Mouse (Mus musculus) thymus, postnatal 0 days (tissue): ENCODE measurements around the gene Olfr1128. TPM values are rescaled to one million over a fixed set of nuclear protein-coding genes. Genes with fewer than 3 reads are reported as not detected.
"Not testable (repeated sequence)": the region's sequence is repeated elsewhere in the genome, so short reads cannot be mapped to it uniquely, and the experiment has no call there.

Experiments
- DNase-seq: peaks from one replicate; pipeline ENCODE4 v3.0.0-alpha.2; 2015; ENCODE audit warnings: low spot score
- polyA plus RNA-seq: library from polyadenylated mRNA; unstranded; fragments of >200 nt; fragmentation: Nextera tagmentation; extraction: Ambion mirVana; gene quantifications from 2 replicates; pipeline ENCODE4 v1.2.1, GENCODE M21; 2015

The Olfr1128 gene
- not detected in 2 replicates for polyA plus RNA-seq

- no peak for DNase-seq
These were observed at the start of gene Olfr1128 for GRCm38 (mm10) chr2:87545442-87545841. Gene Olfr1128 (minus strand): TSS chr2:87545542.

- not testable (repeated sequence) for DNase-seq
These were observed 28.3 kb upstream of the Olfr1128 start, which contains the start of gene Olfr1129 for GRCm38 (mm10) chr2:87573602-87574001. Gene Olfr1129 (plus strand): TSS chr2:87573902.

- DNase-seq: no peak
These were observed 10.5 kb downstream of the Olfr1128 start for GRCm38 (mm10) chr2:87534826-87535225.

GRCm38 (mm10) chr2:87531496-87531895, 13.8 kb downstream of the Olfr1128 start, which contains the start of gene Olfr153:
Gene Olfr153 (plus strand): TSS chr2:87531796.
- no peak for DNase-seq

- DNase-seq: not testable (repeated sequence)
These were observed 19.3 kb downstream of the Olfr1128 start for GRCm38 (mm10) chr2:87525899-87526616.

GRCm38 (mm10) chr2:87520651-87521050, 24.7 kb downstream of the Olfr1128 start:
- no peak for DNase-seq

- DNase-seq: no peak
These were observed 28.8 kb downstream of the Olfr1128 start for GRCm38 (mm10) chr2:87516581-87516980.

- DNase-seq: no peak
These were observed 29.8 kb downstream of the Olfr1128 start for GRCm38 (mm10) chr2:87515457-87516060.

- DNase-seq: no peak
These were observed 30.3 kb downstream of the Olfr1128 start for GRCm38 (mm10) chr2:87515046-87515445.

- no peak for DNase-seq
These were observed 39.1 kb downstream of the Olfr1128 start, which contains the start of gene Pramel6 for GRCm38 (mm10) chr2:87506265-87506664. Gene Pramel6 (plus strand): TSS chr2:87506565.

GRCm38 (mm10) chr2:87496993-87497392, 48.3 kb downstream of the Olfr1128 start, which contains the start of gene Pramel7:
Gene Pramel7 (minus strand): TSS chr2:87497093.
- not testable (repeated sequence) for DNase-seq

Other genes starting within 250 kb of the Olfr1128 start
- gene Olfr1118, start 238.0 kb downstream of the Olfr1128 start, polyA plus RNA-seq: not detected in 2 replicates
- not detected in 2 replicates for gene Olfr1120, start 190.7 kb downstream of the Olfr1128 start, polyA plus RNA-seq
- gene Olfr1121, start 175.6 kb downstream of the Olfr1128 start, polyA plus RNA-seq: not detected in 2 replicates
- not detected in 2 replicates for gene Olfr1122, start 159.7 kb downstream of the Olfr1128 start, polyA plus RNA-seq
- gene Olfr1123, start 128.9 kb downstream of the Olfr1128 start, polyA plus RNA-seq: not detected in 2 replicates
- gene Olfr1124, start 115.3 kb downstream of the Olfr1128 start, polyA plus RNA-seq: 0.09 TPM in 1 of 2 replicates, not detected in the other
- gene Olfr1126, start 91.6 kb downstream of the Olfr1128 start, polyA plus RNA-seq: not detected in 2 replicates
- not detected in 2 replicates for gene Pramel7, start 48.4 kb downstream of the Olfr1128 start, polyA plus RNA-seq
- not detected in 2 replicates for gene Pramel6, start 39.0 kb downstream of the Olfr1128 start, polyA plus RNA-seq
- not detected in 2 replicates for gene Olfr153, start 13.7 kb downstream of the Olfr1128 start, polyA plus RNA-seq
- gene Olfr1129, start 28.4 kb upstream of the Olfr1128 start, polyA plus RNA-seq: not detected in 2 replicates
- gene Olfr1130, start 60.7 kb upstream of the Olfr1128 start, polyA plus RNA-seq: not detected in 2 replicates
- not detected in 2 replicates for gene Olfr1131, start 81.6 kb upstream of the Olfr1128 start, polyA plus RNA-seq
- not detected in 2 replicates for gene Olfr1132, start 92.0 kb upstream of the Olfr1128 start, polyA plus RNA-seq
- gene Olfr1133, start 101.8 kb upstream of the Olfr1128 start, polyA plus RNA-seq: not detected in 2 replicates
- not detected in 2 replicates for gene Olfr1134, start 112.9 kb upstream of the Olfr1128 start, polyA plus RNA-seq
- not detected in 2 replicates for gene Olfr1135, start 128.1 kb upstream of the Olfr1128 start, polyA plus RNA-seq
- 0.17 and 0.19 TPM in 2 replicates for gene Olfr1136, start 148.4 kb upstream of the Olfr1128 start, polyA plus RNA-seq
- gene Olfr1137, start 167.6 kb upstream of the Olfr1128 start, polyA plus RNA-seq: not detected in 2 replicates
- not detected in 2 replicates for gene Olfr1138, start 194.4 kb upstream of the Olfr1128 start, polyA plus RNA-seq
- gene Olfr1140, start 198.2 kb upstream of the Olfr1128 start, polyA plus RNA-seq: not detected in 2 replicates
- gene Olfr1141, start 208.4 kb upstream of the Olfr1128 start, polyA plus RNA-seq: not detected in 2 replicates
- gene Olfr152, start 233.9 kb upstream of the Olfr1128 start, polyA plus RNA-seq: not detected in 2 replicates